Mouse (Mus musculus) gastrocnemius, adult 8-10 months (tissue): ENCODE measurements around the gene Batf2. TPM values are rescaled to one million over a fixed set of nuclear protein-coding genes. Genes with fewer than 3 reads are reported as not detected.

Experiments
- total RNA-seq, 4 experiments: library from RNA; stranded (reverse); gene quantifications; 2 replicates each; pipeline ENCODE4 v1.2.4; 2022

Batf2 gene
- total RNA-seq, 4 experiments from 2014 or later, result 0.24 to 0.44 (median 0.41) TPM

Other genes with a start within 250 kb of the Batf2 start
- gene Tigd3, start 246.8 kb upstream of the Batf2 start, total RNA-seq, result under 1 TPM; 0.12 to 0.34 (median 0.26) TPM
- 10 to 100 TPM; 70.5 to 97.8 (median 77.4) TPM for gene Dpf2, start 228.0 kb upstream of the Batf2 start, total RNA-seq
- gene Cdc42ep2, start 216.2 kb upstream of the Batf2 start, total RNA-seq, result 1 to 10 TPM; 8.6 to 9.9 (median 8.7) TPM
- 1 to 10 TPM; 4.5 to 9.4 (median 7.2) TPM for gene Pola2, start 176.8 kb upstream of the Batf2 start, total RNA-seq
- gene Slc22a20, start 154.8 kb upstream of the Batf2 start, total RNA-seq, result not detected
- 100 to 1,000 TPM in 1 of 4 experiments, 10 to 100 TPM in 3; 85.0 to 113 (median 89.0) TPM for gene Capn1, start 125.1 kb upstream of the Batf2 start, total RNA-seq
- gene Syvn1, start 94.4 kb upstream of the Batf2 start, total RNA-seq, result 10 to 100 TPM; 14.5 to 19.6 (median 18.7) TPM
- 10 to 100 TPM; 21.2 to 23.0 (median 22.3) TPM for gene Mrpl49, start 83.2 kb upstream of the Batf2 start, total RNA-seq
- gene Fau, start 83.1 kb upstream of the Batf2 start, total RNA-seq, result 100 to 1,000 TPM; 428 to 532 (median 479) TPM
- gene Znhit2, start 79.8 kb upstream of the Batf2 start, total RNA-seq, result 10 to 100 TPM; 10.2 to 11.3 (median 11.0) TPM
- 1 to 10 TPM; 2.5 to 5.5 (median 4.0) TPM for gene Tm7sf2, start 72.6 kb upstream of the Batf2 start, total RNA-seq
- 10 to 100 TPM; 17.0 to 23.5 (median 20.4) TPM for gene Vps51, start 63.8 kb upstream of the Batf2 start, total RNA-seq
- gene Tmem262, start 61.0 kb upstream of the Batf2 start, total RNA-seq, result not detected
- not detected for gene Gm28374, start 58.7 kb upstream of the Batf2 start, total RNA-seq
- 10 to 100 TPM; 11.0 to 15.0 (median 11.7) TPM for gene Zfpl1, start 56.0 kb upstream of the Batf2 start, total RNA-seq
- gene Cdca5, start 56.0 kb upstream of the Batf2 start, total RNA-seq, result not detected
- not detected for gene AC131692.1, start 46.6 kb upstream of the Batf2 start, total RNA-seq
- not detected for gene Naaladl1, start 35.2 kb upstream of the Batf2 start, total RNA-seq
- 10 to 100 TPM in 3 of 4 experiments, 1 to 10 TPM in 1; 8.8 to 11.4 (median 11.3) TPM for gene Sac3d1, start 22.3 kb upstream of the Batf2 start, total RNA-seq
- 10 to 100 TPM in 2 of 4 experiments, 1 to 10 TPM in 2; 8.0 to 10.9 (median 9.7) TPM for gene Snx15, start 12.7 kb upstream of the Batf2 start, total RNA-seq
- gene Arl2, start 565 bp downstream of the Batf2 start, total RNA-seq, result 10 to 100 TPM; 68.5 to 81.8 (median 69.9) TPM
- not detected for gene Majin, start 43.4 kb downstream of the Batf2 start, total RNA-seq
- not detected for gene Gpha2, start 85.4 kb downstream of the Batf2 start, total RNA-seq
- 10 to 100 TPM; 34.2 to 39.2 (median 36.4) TPM for gene Ppp2r5b, start 94.9 kb downstream of the Batf2 start, total RNA-seq
- 10 to 100 TPM; 16.5 to 18.9 (median 18.6) TPM for gene Atg2a, start 100.7 kb downstream of the Batf2 start, total RNA-seq
- 10 to 100 TPM; 24.1 to 29.2 (median 26.5) TPM for gene Ehd1, start 135.7 kb downstream of the Batf2 start, total RNA-seq
- 10 to 100 TPM in 1 of 4 experiments, 1 to 10 TPM in 3; 7.6 to 11.5 (median 8.5) TPM for gene Cdc42bpg, start 165.5 kb downstream of the Batf2 start, total RNA-seq
- 1 to 10 TPM; 5.3 to 7.9 (median 6.3) TPM for gene Men1, start 194.0 kb downstream of the Batf2 start, total RNA-seq
- gene Map4k2, start 200.2 kb downstream of the Batf2 start, total RNA-seq, result 10 to 100 TPM in 1 of 4 experiments, 1 to 10 TPM in 3; 6.9 to 10.7 (median 8.0) TPM
- 10 to 100 TPM; 69.0 to 88.0 (median 73.8) TPM for gene Sf1, start 222.7 kb downstream of the Batf2 start, total RNA-seq
- 1,000 to 10,000 TPM; 8,302 to 9,332 (median 8,668) TPM for gene Pygm, start 243.4 kb downstream of the Batf2 start, total RNA-seq